Mouse (Mus musculus): ENCODE measurements around the gene Cnih3.

Gene Cnih3

GRCm38 (mm10) chr1:181446591-181447114 lies 94.2 kb downstream of the Cnih3 start:
- DNase-seq (ENCODE audit: low read depth in 2 of 2, low spot score in 2 of 2): no peak

GRCm38 (mm10) chr1:181447576-181447975 lies 95.1 kb downstream of the Cnih3 start:
- DNase-seq (ENCODE audit: low read depth in 2 of 2, low spot score in 2 of 2): no peak

GRCm38 (mm10) chr1:181448041-181448440 lies 95.6 kb downstream of the Cnih3 start:
- DNase-seq (ENCODE audit: low read depth in 2 of 2, low spot score in 2 of 2): no peak

- DNase-seq (ENCODE audit: low read depth in 2 of 2, low spot score in 2 of 2): no peak
Observed at GRCm38 (mm10) chr1:181453106-181453505, 100.7 kb downstream of the Cnih3 start.

GRCm38 (mm10) chr1:181456911-181457310 lies 104.5 kb downstream of the Cnih3 start:
- DNase-seq (ENCODE audit: low read depth in 2 of 2, low spot score in 2 of 2): no peak

GRCm38 (mm10) chr1:181459431-181460105 lies 107.1 kb downstream of the Cnih3 start:
- no peak for DNase-seq (ENCODE audit: low read depth in 2 of 2, low spot score in 2 of 2)

- no peak for DNase-seq (ENCODE audit: low read depth in 2 of 2, low spot score in 2 of 2)
Observed at GRCm38 (mm10) chr1:181460283-181460682, 107.9 kb downstream of the Cnih3 start.

GRCm38 (mm10) chr1:181461484-181461883 lies 109.1 kb downstream of the Cnih3 start:
- DNase-seq (ENCODE audit: low read depth in 2 of 2, low spot score in 2 of 2): no peak

GRCm38 (mm10) chr1:181462051-181462905 lies 109.8 kb downstream of the Cnih3 start:
- DNase-seq (ENCODE audit: low read depth in 2 of 2, low spot score in 2 of 2): no peak

- DNase-seq (ENCODE audit: low read depth in 2 of 2, low spot score in 2 of 2): no peak
Observed at GRCm38 (mm10) chr1:181462906-181463179, 110.4 kb downstream of the Cnih3 start.

- no peak for DNase-seq (ENCODE audit: low read depth in 2 of 2, low spot score in 2 of 2)
Observed at GRCm38 (mm10) chr1:181465027-181465426, 112.6 kb downstream of the Cnih3 start.

GRCm38 (mm10) chr1:181466040-181466439 lies 113.6 kb downstream of the Cnih3 start:
- DNase-seq (ENCODE audit: low read depth in 2 of 2, low spot score in 2 of 2): no peak

GRCm38 (mm10) chr1:181466601-181467320 lies 114.3 kb downstream of the Cnih3 start:
- DNase-seq (ENCODE audit: low read depth in 2 of 2, low spot score in 2 of 2): no peak

- DNase-seq (ENCODE audit: low read depth in 2 of 2, low spot score in 2 of 2): no peak
Observed at GRCm38 (mm10) chr1:181467321-181467670, 114.9 kb downstream of the Cnih3 start.

- DNase-seq (ENCODE audit: low read depth in 2 of 2, low spot score in 2 of 2): no peak
Observed at GRCm38 (mm10) chr1:181469415-181469814, 117.0 kb downstream of the Cnih3 start.

- no peak for DNase-seq (ENCODE audit: low read depth in 2 of 2, low spot score in 2 of 2)
Observed at GRCm38 (mm10) chr1:181476141-181476540, 123.7 kb downstream of the Cnih3 start.

GRCm38 (mm10) chr1:181476557-181476956 lies 124.1 kb downstream of the Cnih3 start:
- DNase-seq (ENCODE audit: low read depth in 2 of 2, low spot score in 2 of 2): no peak

GRCm38 (mm10) chr1:181484696-181485095 lies 132.3 kb downstream of the Cnih3 start:
- DNase-seq (ENCODE audit: low read depth in 2 of 2, low spot score in 2 of 2): no peak

- DNase-seq (ENCODE audit: low read depth in 2 of 2, low spot score in 2 of 2): no peak
Observed at GRCm38 (mm10) chr1:181503471-181503870, 151.0 kb downstream of the Cnih3 start.

GRCm38 (mm10) chr1:181505367-181505766 lies 152.9 kb downstream of the Cnih3 start:
- DNase-seq (ENCODE audit: low read depth in 2 of 2, low spot score in 2 of 2): no peak
